Mouse (Mus musculus) cortical plate, adult 2 months (tissue): ENCODE results near the gene Ankmy1.

Source experiments
- CTCF ChIP-seq: fragments of 200-500 bp; IDR thresholded peaks from 2 replicates; pipeline ENCODE4 v1.5.1; 2011; ENCODE audit warnings: mild to moderate bottlenecking, control low read depth, low read length; ENCODE audit not compliant: insufficient read depth; ENCODE audit errors: extremely low read depth
- POLR2A ChIP-seq: fragments of 200-500 bp; IDR thresholded peaks from 2 replicates; pipeline ENCODE4 v1.6.1; 2011; ENCODE audit warnings: mild to moderate bottlenecking, low read length, control low read depth; ENCODE audit not compliant: insufficient read depth; ENCODE audit errors: extremely low read depth

DNA sequence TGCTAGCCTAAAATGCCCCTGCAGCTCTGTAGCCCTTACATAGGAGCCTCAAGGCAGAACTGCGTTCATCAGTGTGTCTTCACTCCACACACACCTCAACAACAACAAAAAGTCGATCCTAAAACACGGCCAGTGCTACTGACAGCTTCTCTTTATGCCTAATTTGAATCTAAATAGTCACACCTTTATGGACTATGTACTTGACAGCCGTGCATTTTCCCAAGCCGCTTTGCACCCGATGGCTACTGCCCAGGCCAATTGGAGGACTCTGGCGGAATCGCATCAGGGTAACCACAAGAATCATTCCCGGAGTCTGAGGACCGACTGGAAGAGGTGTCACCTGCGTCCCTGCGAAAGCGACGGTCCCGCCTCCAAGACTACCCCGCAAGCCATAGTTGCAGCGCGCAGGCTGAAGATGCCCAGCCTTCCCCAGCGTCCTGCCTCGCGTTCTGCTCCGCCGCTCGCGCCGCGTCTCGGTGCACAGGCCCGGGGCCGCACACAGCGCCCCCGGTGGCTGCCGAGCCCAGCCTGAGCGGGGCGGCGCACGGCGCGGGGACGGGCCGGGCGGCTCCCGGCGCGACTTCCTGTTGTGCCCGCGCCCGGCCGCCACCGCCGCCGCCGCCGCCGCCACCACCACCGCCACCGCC is 7.7 kb upstream of the Ankmy1 start, which contains the start of gene Rnpepl1:
- TF ChIP-seq CTCF (0 out of 2 replicates have a peak, but pooled peaks have one; percentile 12), POLR2A (peak; percentile 74)
